Mouse (Mus musculus) layer of hippocampus, postnatal 14 days (tissue): ENCODE results near the gene Stag3. TPM values are rescaled to one million over a fixed set of nuclear protein-coding genes. Genes with fewer than 3 reads are reported as not detected.

ENCODE experiments used
- DNase-seq, 2 experiments: peaks; one replicate each; pipeline ENCODE4 v3.0.0; 2021 to 2022; ENCODE audit warnings: low spot score in 2 of 2, mixed read lengths in 1 of 2
- total RNA-seq, 2 experiments: library from RNA; stranded (reverse); gene quantifications; 2 replicates each; pipeline ENCODE4 v1.2.3; 2021

Gene Stag3
- total RNA-seq, 2 experiments from 2014 or later = 2.2 to 2.9 TPM

GRCm38 (mm10) chr5:138267114-138267513, 12.9 kb upstream of the Stag3 start:
- DNase-seq = no peak

- no peak for DNase-seq
Observed at GRCm38 (mm10) chr5:138268980-138269379, 11.1 kb upstream of the Stag3 start.

GRCm38 (mm10) chr5:138271232-138271631, 8.8 kb upstream of the Stag3 start:
- no peak for DNase-seq

- DNase-seq = no peak
Observed at GRCm38 (mm10) chr5:138272409-138272923, 7.6 kb upstream of the Stag3 start, which contains the start of gene Gal3st4. TSS of gene Gal3st4 (minus strand) at chr5:138272840.

GRCm38 (mm10) chr5:138274186-138274585, 5.9 kb upstream of the Stag3 start:
- no peak for DNase-seq

GRCm38 (mm10) chr5:138275216-138276050, 4.6 kb upstream of the Stag3 start:
- no peak for DNase-seq

- no peak for DNase-seq
Observed at GRCm38 (mm10) chr5:138277994-138278393, 2.0 kb upstream of the Stag3 start.

GRCm38 (mm10) chr5:138280425-138280768, 357 bp downstream of the Stag3 start:
- no peak for DNase-seq

- no peak for DNase-seq
Observed at GRCm38 (mm10) chr5:138280829-138281228, 789 bp downstream of the Stag3 start.

- DNase-seq = no peak
Observed at GRCm38 (mm10) chr5:138281798-138282197, 1.8 kb downstream of the Stag3 start.

- DNase-seq = no peak
Observed at GRCm38 (mm10) chr5:138283540-138283939, 3.5 kb downstream of the Stag3 start.

- DNase-seq = no peak
Observed at GRCm38 (mm10) chr5:138287861-138288260, 7.8 kb downstream of the Stag3 start.

GRCm38 (mm10) chr5:138291638-138292037, 11.6 kb downstream of the Stag3 start:
- DNase-seq = no peak

- DNase-seq = no peak
Observed at GRCm38 (mm10) chr5:138294158-138294557, 14.1 kb downstream of the Stag3 start.

GRCm38 (mm10) chr5:138299613-138300012, 19.6 kb downstream of the Stag3 start:
- DNase-seq = no peak

- no peak for DNase-seq
Observed at GRCm38 (mm10) chr5:138312795-138313194, 32.8 kb downstream of the Stag3 start.

- DNase-seq = no peak
Observed at GRCm38 (mm10) chr5:138341661-138342060, 61.6 kb downstream of the Stag3 start, which contains the start of gene Pvrig. TSS of gene Pvrig (plus strand) at chr5:138341961.

GRCm38 (mm10) chr5:138343216-138343615, 63.2 kb downstream of the Stag3 start:
- no peak for DNase-seq

Other genes starting within 250 kb of the Stag3 start
- gene Smok3c, start 227.0 kb upstream of the Stag3 start, total RNA-seq = not detected
- gene Zkscan1, start 195.2 kb upstream of the Stag3 start, total RNA-seq = 10 to 100 TPM; 42.8 to 44.7 TPM
- 10 to 100 TPM; 18.2 to 18.3 TPM for gene Zscan21, start 163.3 kb upstream of the Stag3 start, total RNA-seq
- gene Zfp113, start 124.5 kb upstream of the Stag3 start, total RNA-seq = 10 to 100 TPM in 1 of 2 experiments, 1 to 10 TPM in 1; 9.5 to 13.3 TPM
- gene Cops6, start 119.2 kb upstream of the Stag3 start, total RNA-seq = 100 to 1,000 TPM; 132 to 144 TPM
- gene Ap4m1, start 108.2 kb upstream of the Stag3 start, total RNA-seq = 10 to 100 TPM; 23.7 to 26.6 TPM
- gene Mcm7, start 107.8 kb upstream of the Stag3 start, total RNA-seq = 10 to 100 TPM; 21.3 to 21.8 TPM
- 10 to 100 TPM; 33.8 to 36.0 TPM for gene Taf6, start 92.8 kb upstream of the Stag3 start, total RNA-seq
- 10 to 100 TPM; 13.0 to 15.9 TPM for gene Cnpy4, start 92.8 kb upstream of the Stag3 start, total RNA-seq
- 10 to 100 TPM; 10.1 to 11.7 TPM for gene Mblac1, start 85.9 kb upstream of the Stag3 start, total RNA-seq
- gene Nxpe5, start 54.3 kb upstream of the Stag3 start, total RNA-seq = under 1 TPM in 1 of 2 experiments, not detected in 1; 0.17 TPM
- 10 to 100 TPM; 64.5 to 66.6 TPM for gene Lamtor4, start 24.8 kb upstream of the Stag3 start, total RNA-seq
- 10 to 100 TPM; 72.5 to 79.9 TPM for gene BC037034, start 16.2 kb upstream of the Stag3 start, total RNA-seq
- gene Gal3st4, start 7.4 kb upstream of the Stag3 start, total RNA-seq = 1 to 10 TPM; 2.3 to 4.0 TPM
- gene Gm43720, start 282 bp upstream of the Stag3 start, total RNA-seq = under 1 TPM in 1 of 2 experiments, not detected in 1; 0.07 TPM
- gene Gpc2, start 235 bp upstream of the Stag3 start, total RNA-seq = 1 to 10 TPM; 6.7 to 8.2 TPM
- not detected for gene Pvrig, start 61.7 kb downstream of the Stag3 start, total RNA-seq
- gene Zfp157, start 161.2 kb downstream of the Stag3 start, total RNA-seq = 10 to 100 TPM; 22.7 to 25.8 TPM